Mouse (Mus musculus) kidney, postnatal 0 days (tissue): Measurements from ENCODE around the gene Trim46. TPM values are rescaled to one million over a fixed set of nuclear protein-coding genes. Genes with fewer than 3 reads are reported as not detected.

Source experiments
- ATAC-seq: fragments of 200-750 bp; cut with Nextera tagmentation; replicated peaks from 2 replicates; pipeline ENCODE4 v1.8.0; 2017; ENCODE audit warnings: low read depth, moderate number of reproducible peaks, moderate TSS enrichment, moderate library complexity; ENCODE audit not compliant: low FRiP score
- DNase-seq: peaks from one replicate; pipeline ENCODE4 v3.0.0-alpha.2; 2016; ENCODE audit warnings: low spot score
- H3K27ac ChIP-seq: fragments of 300-500 bp; sonication (generic); 2 replicates; pipeline ENCODE4 v1.5.1; 2014; ENCODE audit warnings: mild to moderate bottlenecking
- H3K27me3 ChIP-seq: fragments of 300-500 bp; sonication (generic); 2 replicates; pipeline ENCODE4 v1.6.1; 2014; ENCODE audit warnings: low read length, mixed read lengths; ENCODE audit not compliant: insufficient read depth
- H3K36me3 ChIP-seq: fragments of 300-500 bp; sonication (generic); 2 replicates; pipeline ENCODE4 v1.6.1; 2014; ENCODE audit warnings: low read length, mixed read lengths; ENCODE audit not compliant: insufficient read depth
- H3K4me1 ChIP-seq: fragments of 300-500 bp; sonication (generic); replicated peaks from 2 replicates; pipeline ENCODE4 v1.6.1; 2014; ENCODE audit warnings: antibody characterized with exemption, low read length, mixed read lengths; ENCODE audit not compliant: insufficient read depth
- H3K4me2 ChIP-seq: fragments of 300-500 bp; sonication (generic); 2 replicates; pipeline ENCODE4 v1.6.1; 2014; ENCODE audit warnings: mild to moderate bottlenecking, low read length, moderate library complexity, mixed read lengths
- H3K4me3 ChIP-seq: fragments of 300-500 bp; sonication (generic); replicated peaks from 2 replicates; pipeline ENCODE4 v1.5.1; 2014; ENCODE audit warnings: low read depth, low read length
- H3K9ac ChIP-seq: fragments of 300-500 bp; sonication (generic); 2 replicates; pipeline ENCODE4 v1.6.1; 2014; ENCODE audit warnings: low read depth, low read length
- H3K9me3 ChIP-seq: fragments of 300-500 bp; sonication (generic); replicated peaks from 2 replicates; pipeline ENCODE4 v1.6.1; 2016; ENCODE audit warnings: low read length, inconsistent platforms, mixed read lengths
- CTCF ChIP-seq: IDR thresholded peaks from 2 replicates; pipeline ENCODE4 v1.5.1; 2016; ENCODE audit warnings: antibody characterized with exemption, low read depth, mild to moderate bottlenecking, moderate library complexity
- WGBS: fragments of 180-500 bp; shearing (Covaris S2); extraction: QIAGEN DNeasy Blood & Tissue Kit; methylation state at CpG from one replicate; pipeline ENCODE4 v1.1.7; 2014; 5-methylcytosine and 5-hydroxymethylcytosine counted together
- polyA plus RNA-seq: library from polyadenylated mRNA; unstranded; fragments of >200 nt; fragmentation: Nextera tagmentation; extraction: Ambion mirVana; gene quantifications from 2 replicates; pipeline ENCODE4 v1.2.1, GENCODE M21; 2015

Trim46 gene
- polyA plus RNA-seq, 1 experiment from 2014 or later: 3.7 TPM

- WGBS: 27% methylated on average over 7 of the region's 7 CpGs
Measured at GRCm38 (mm10) chr3:89288503-89288928, 42.4 kb upstream of the Trim46 start.

GRCm38 (mm10) chr3:89287286-89287685, 41.2 kb upstream of the Trim46 start:
- 43% methylated on average over 5 of the region's 5 CpGs for WGBS
- H3K4me2 ChIP-seq: no peak overlapping the region
- H3K9ac ChIP-seq: no peak overlapping the region
- H3K27ac ChIP-seq: peak overlapping the region; percentile 33; the same call in 1 of the 2 replicates
- no peak overlapping the region for H3K4me3 ChIP-seq
- DNase-seq (peak; percentile 46), ATAC-seq (no peak)
- no peaks in the 10 kb centered on the region for H3K36me3 ChIP-seq
- peaks cover 8% of the 10 kb centered on the region; the same call in 1 of the 2 replicates for H3K4me1 ChIP-seq
- TF ChIP-seq CTCF: no peak
- H3K27me3 ChIP-seq: no peaks in the 10 kb centered on the region
- no peaks in the 10 kb centered on the region for H3K9me3 ChIP-seq

More at GRCm38 (mm10) chr3:89288503-89288928, 42.4 kb upstream of the Trim46 start:
- Histone ChIP-seq H3K4me3 (no peak overlapping the region), H3K27me3 (no peaks in the 10 kb centered on the region), H3K4me1 (peaks cover 8% of the 10 kb centered on the region; the same call in 1 of the 2 replicates), H3K4me2 (no peak overlapping the region), H3K27ac (peak overlapping the region; percentile 19; the same call in 1 of the 2 replicates), H3K36me3 (no peaks in the 10 kb centered on the region), H3K9ac (no peak overlapping the region), H3K9me3 (no peaks in the 10 kb centered on the region)
- peak; percentile 17; the same call in 1 of the 2 replicates for TF ChIP-seq CTCF
- DNase-seq (no peak), ATAC-seq (no peak; the same call in 1 of the 2 replicates)

- Histone ChIP-seq H3K9ac (no peak overlapping the region), H3K27me3 (no peaks in the 10 kb centered on the region), H3K4me1 (peaks cover 16% of the 10 kb centered on the region), H3K4me2 (no peak overlapping the region), H3K4me3 (no peak overlapping the region), H3K36me3 (no peaks in the 10 kb centered on the region), H3K27ac (no peak overlapping the region), H3K9me3 (no peaks in the 10 kb centered on the region)
- no peak for TF ChIP-seq CTCF
- DNase-seq (no peak), ATAC-seq (no peak)
- 68% methylated on average over 2 of the region's 2 CpGs for WGBS
Measured at GRCm38 (mm10) chr3:89285526-89285925, 39.4 kb upstream of the Trim46 start.

GRCm38 (mm10) chr3:89284261-89284660, 38.2 kb upstream of the Trim46 start:
- no peak overlapping the region for H3K4me3 ChIP-seq
- H3K4me1 ChIP-seq: peaks cover 21% of the 10 kb centered on the region
- no peaks in the 10 kb centered on the region for H3K9me3 ChIP-seq
- no peak overlapping the region for H3K4me2 ChIP-seq
- ATAC-seq: no peak
- no peak overlapping the region for H3K9ac ChIP-seq
- no peak overlapping the region for H3K27ac ChIP-seq
- 66% methylated on average over 3 of the region's 3 CpGs for WGBS
- no peak for TF ChIP-seq CTCF
- DNase-seq: no peak
- H3K36me3 ChIP-seq: no peaks in the 10 kb centered on the region
- H3K27me3 ChIP-seq: no peaks in the 10 kb centered on the region

- DNase-seq: no peak
- no peak overlapping the region for H3K4me3 ChIP-seq
- no peaks in the 10 kb centered on the region for H3K27me3 ChIP-seq
- WGBS: 17% methylated on average over 4 of the region's 4 CpGs
- no peak; the same call in 1 of the 2 replicates for TF ChIP-seq CTCF
- H3K9ac ChIP-seq: no peak overlapping the region
- H3K4me2 ChIP-seq: no peak overlapping the region
- H3K36me3 ChIP-seq: no peaks in the 10 kb centered on the region
- H3K27ac ChIP-seq: no peak overlapping the region
- no peak for ATAC-seq
- no peaks in the 10 kb centered on the region for H3K9me3 ChIP-seq
- peaks cover 16% of the 10 kb centered on the region; the same call in 1 of the 2 replicates for H3K4me1 ChIP-seq
Measured at GRCm38 (mm10) chr3:89282291-89282643, 36.2 kb upstream of the Trim46 start.

- DNase-seq (peak; percentile 89), ATAC-seq (no peak)
- no peak overlapping the region for H3K4me3 ChIP-seq
- H3K9me3 ChIP-seq: no peaks in the 10 kb centered on the region
- H3K9ac ChIP-seq: peak overlapping the region; percentile 77; the same call in 1 of the 2 replicates
- peak; percentile 97 for TF ChIP-seq CTCF
- peak overlapping the region; percentile 85 for H3K4me2 ChIP-seq
- no peaks in the 10 kb centered on the region for H3K27me3 ChIP-seq
- no peaks in the 10 kb centered on the region for H3K36me3 ChIP-seq
- peak overlapping the region; percentile 96 for H3K27ac ChIP-seq
- WGBS: 13% methylated on average over 20 of the region's 20 CpGs
- peaks cover 16% of the 10 kb centered on the region; the same call in 1 of the 2 replicates for H3K4me1 ChIP-seq
Measured at GRCm38 (mm10) chr3:89281579-89282290, 35.6 kb upstream of the Trim46 start.
